Mouse (Mus musculus) kidney, postnatal 0 days (tissue): ENCODE measurements around the gene Actn4. TPM values are rescaled to one million over a fixed set of nuclear protein-coding genes. Genes with fewer than 3 reads are reported as not detected.

Experiments used
- ATAC-seq: fragments of 200-750 bp; cut with Nextera tagmentation; replicated peaks from 2 replicates; pipeline ENCODE4 v1.8.0; 2017; ENCODE audit warnings: low read depth, moderate number of reproducible peaks, moderate TSS enrichment, moderate library complexity; ENCODE audit not compliant: low FRiP score
- DNase-seq: peaks from one replicate; pipeline ENCODE4 v3.0.0-alpha.2; 2016; ENCODE audit warnings: low spot score
- H3K27ac ChIP-seq: fragments of 300-500 bp; sonication (generic); 2 replicates; pipeline ENCODE4 v1.5.1; 2014; ENCODE audit warnings: mild to moderate bottlenecking
- H3K27me3 ChIP-seq: fragments of 300-500 bp; sonication (generic); 2 replicates; pipeline ENCODE4 v1.6.1; 2014; ENCODE audit warnings: low read length, mixed read lengths; ENCODE audit not compliant: insufficient read depth
- H3K36me3 ChIP-seq: fragments of 300-500 bp; sonication (generic); 2 replicates; pipeline ENCODE4 v1.6.1; 2014; ENCODE audit warnings: low read length, mixed read lengths; ENCODE audit not compliant: insufficient read depth
- H3K4me1 ChIP-seq: fragments of 300-500 bp; sonication (generic); replicated peaks from 2 replicates; pipeline ENCODE4 v1.6.1; 2014; ENCODE audit warnings: antibody characterized with exemption, low read length, mixed read lengths; ENCODE audit not compliant: insufficient read depth
- H3K4me2 ChIP-seq: fragments of 300-500 bp; sonication (generic); 2 replicates; pipeline ENCODE4 v1.6.1; 2014; ENCODE audit warnings: mild to moderate bottlenecking, low read length, moderate library complexity, mixed read lengths
- H3K4me3 ChIP-seq: fragments of 300-500 bp; sonication (generic); replicated peaks from 2 replicates; pipeline ENCODE4 v1.5.1; 2014; ENCODE audit warnings: low read depth, low read length
- H3K9ac ChIP-seq: fragments of 300-500 bp; sonication (generic); 2 replicates; pipeline ENCODE4 v1.6.1; 2014; ENCODE audit warnings: low read depth, low read length
- H3K9me3 ChIP-seq: fragments of 300-500 bp; sonication (generic); replicated peaks from 2 replicates; pipeline ENCODE4 v1.6.1; 2016; ENCODE audit warnings: low read length, inconsistent platforms, mixed read lengths
- CTCF ChIP-seq: IDR thresholded peaks from 2 replicates; pipeline ENCODE4 v1.5.1; 2016; ENCODE audit warnings: antibody characterized with exemption, low read depth, mild to moderate bottlenecking, moderate library complexity
- WGBS: fragments of 180-500 bp; shearing (Covaris S2); extraction: QIAGEN DNeasy Blood & Tissue Kit; methylation state at CpG from one replicate; pipeline ENCODE4 v1.1.7; 2014; 5-methylcytosine and 5-hydroxymethylcytosine counted together
- polyA plus RNA-seq: library from polyadenylated mRNA; unstranded; fragments of >200 nt; fragmentation: Nextera tagmentation; extraction: Ambion mirVana; gene quantifications from 2 replicates; pipeline ENCODE4 v1.2.1, GENCODE M21; 2015

Actn4 gene
- polyA plus RNA-seq, 1 experiment from 2014 or later, result 255 TPM

DNA sequence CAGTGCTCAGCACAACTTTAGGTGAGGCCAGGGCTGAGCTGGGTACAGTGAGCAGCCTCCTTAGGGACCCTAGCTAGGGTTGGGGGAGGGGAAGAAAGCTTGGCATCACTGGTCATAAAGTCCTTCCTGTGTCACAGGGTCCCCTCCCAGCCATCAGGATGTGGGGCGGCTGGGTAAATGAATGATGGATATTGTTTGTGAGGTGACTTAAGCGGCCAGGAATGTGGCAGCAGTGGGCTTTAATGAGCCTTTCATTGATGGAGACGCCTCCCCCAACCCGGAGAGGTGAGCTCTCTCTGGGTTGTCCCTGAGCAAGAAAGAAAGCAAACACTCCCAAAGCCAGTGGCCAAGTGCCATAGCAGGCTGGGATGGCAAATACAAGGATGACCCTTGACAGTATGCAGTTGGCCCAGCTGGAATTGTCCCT is 38.3 kb downstream of the Actn4 start:
- peaks cover 56% of the 10 kb centered on the region for H3K4me1 ChIP-seq
- H3K4me3 ChIP-seq, result no peak overlapping the region
- no peaks in the 10 kb centered on the region for H3K27me3 ChIP-seq
- no peaks in the 10 kb centered on the region for H3K9me3 ChIP-seq
- peak overlapping the region; percentile 92 for H3K27ac ChIP-seq
- DNase-seq (peak; percentile 79), ATAC-seq (peak; percentile 55)
- H3K36me3 ChIP-seq, result peaks cover 5% of the 10 kb centered on the region
- no peak for TF ChIP-seq CTCF
- WGBS, result 5% methylated on average over 4 of the region's 4 CpGs
- H3K9ac ChIP-seq, result no peak overlapping the region
- peak overlapping the region; percentile 16 for H3K4me2 ChIP-seq

- H3K9ac ChIP-seq, result no peak overlapping the region
- no peaks in the 10 kb centered on the region for H3K27me3 ChIP-seq
- peaks cover 6% of the 10 kb centered on the region for H3K36me3 ChIP-seq
- H3K27ac ChIP-seq, result peak overlapping the region; percentile 92; the same call in 1 of the 2 replicates
- H3K4me1 ChIP-seq, result peaks cover 65% of the 10 kb centered on the region
- WGBS, result 73% methylated on average over 4 of the region's 4 CpGs
- H3K4me3 ChIP-seq, result no peak overlapping the region
- no peak for TF ChIP-seq CTCF
- H3K4me2 ChIP-seq, result no peak overlapping the region
- ATAC-seq, result no peak
- H3K9me3 ChIP-seq, result no peaks in the 10 kb centered on the region
- DNase-seq, result no peak
Measured at GRCm38 (mm10) chr7:28922606-28923005, 39.5 kb downstream of the Actn4 start.

DNA sequence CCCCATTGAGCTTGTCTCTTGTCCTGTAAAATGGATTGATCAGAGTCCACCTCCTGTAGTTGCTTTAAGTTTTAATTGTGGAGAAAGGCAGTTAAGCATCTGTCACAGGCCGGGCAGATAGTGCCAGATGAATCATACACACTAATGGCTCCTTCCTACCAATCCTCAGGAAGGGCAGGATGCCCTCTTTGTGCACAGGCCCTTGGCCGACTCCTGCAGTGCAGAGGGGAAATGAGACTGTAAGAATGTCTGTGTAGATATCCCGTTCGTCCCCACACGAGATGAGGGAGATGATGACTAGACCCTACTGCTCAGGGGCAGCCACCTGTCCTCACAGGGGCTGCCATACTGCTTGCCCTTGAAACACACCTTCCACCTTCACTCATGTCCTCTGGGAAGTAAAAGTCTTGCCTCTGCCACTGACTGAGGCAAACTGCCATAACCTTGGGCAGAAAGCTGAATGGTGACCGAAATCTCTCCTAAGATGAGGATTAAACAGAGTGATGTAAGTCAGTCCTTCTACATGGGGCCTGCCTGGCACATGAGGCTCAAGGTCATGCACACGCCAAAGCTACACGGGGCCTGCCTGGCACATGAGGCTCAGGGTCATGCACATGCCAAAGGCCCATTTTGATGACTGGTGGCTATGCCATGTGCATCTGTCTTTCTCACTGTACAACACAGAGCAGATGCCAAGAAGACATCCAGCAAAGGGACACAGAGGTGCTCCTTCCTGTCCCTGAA is 40.2 kb downstream of the Actn4 start:
- Histone ChIP-seq H3K9ac (no peak overlapping the region), H3K9me3 (no peaks in the 10 kb centered on the region), H3K4me3 (no peak overlapping the region), H3K4me2 (no peak overlapping the region), H3K4me1 (peaks cover 65% of the 10 kb centered on the region), H3K27me3 (no peaks in the 10 kb centered on the region), H3K36me3 (peaks cover 11% of the 10 kb centered on the region), H3K27ac (peak overlapping the region; percentile 92; the same call in 1 of the 2 replicates)
- 79% methylated on average over 8 of the region's 8 CpGs for WGBS
- ATAC-seq (no peak), DNase-seq (no peak)
- no peak for TF ChIP-seq CTCF

DNA sequence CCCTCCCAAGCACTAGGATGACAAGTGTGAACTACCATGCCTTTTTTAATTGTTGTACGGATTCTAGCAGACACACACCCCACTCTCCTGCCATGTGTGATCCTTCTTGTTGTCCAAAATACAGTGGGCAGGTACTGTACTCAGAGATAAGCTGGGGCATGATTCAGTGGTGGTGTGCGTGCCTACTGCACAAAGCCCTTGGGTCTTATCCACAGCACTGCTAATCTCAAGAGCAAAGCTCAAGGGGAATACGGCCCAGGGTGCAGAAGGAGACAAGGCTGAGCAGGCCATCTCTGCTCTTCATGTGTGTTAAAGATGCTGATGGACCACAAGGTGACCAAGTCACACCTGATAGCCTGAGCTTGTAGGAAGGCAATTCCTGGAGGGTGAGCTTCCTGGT is 41.0 kb downstream of the Actn4 start:
- no peaks in the 10 kb centered on the region for H3K9me3 ChIP-seq
- TF ChIP-seq CTCF, result no peak
- no peaks in the 10 kb centered on the region for H3K27me3 ChIP-seq
- H3K4me3 ChIP-seq, result no peak overlapping the region
- H3K9ac ChIP-seq, result no peak overlapping the region
- peaks cover 18% of the 10 kb centered on the region for H3K36me3 ChIP-seq
- no peak overlapping the region for H3K4me2 ChIP-seq
- WGBS, result 87% methylated on average over 3 of the region's 3 CpGs
- H3K27ac ChIP-seq, result no peak overlapping the region
- no peak for ATAC-seq
- DNase-seq, result no peak
- H3K4me1 ChIP-seq, result peaks cover 63% of the 10 kb centered on the region

DNA sequence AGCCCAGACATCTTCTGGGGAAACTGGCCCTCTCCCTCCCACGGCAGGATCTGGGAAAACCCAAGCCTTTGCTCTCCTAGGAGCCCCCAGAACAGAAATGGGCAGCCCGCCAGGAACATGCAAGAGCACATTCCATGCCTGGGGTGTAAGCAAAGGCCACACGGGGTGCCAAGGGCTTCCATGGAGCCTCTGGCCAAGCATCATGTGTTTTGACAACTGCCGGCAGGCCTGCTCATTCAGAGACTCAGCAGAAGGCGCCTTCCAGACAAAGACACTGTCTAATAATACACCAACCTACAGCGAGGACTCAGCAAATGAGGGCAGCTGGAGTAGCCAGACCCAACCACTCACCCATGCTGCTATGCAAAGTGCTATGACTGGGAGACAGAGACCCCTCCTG is 42.3 kb downstream of the Actn4 start:
- Histone ChIP-seq H3K9me3 (no peaks in the 10 kb centered on the region), H3K27ac (peak overlapping the region; percentile 33), H3K4me3 (no peak overlapping the region), H3K9ac (no peak overlapping the region), H3K4me2 (no peak overlapping the region), H3K36me3 (peaks cover 31% of the 10 kb centered on the region), H3K27me3 (no peaks in the 10 kb centered on the region), H3K4me1 (peaks cover 50% of the 10 kb centered on the region)
- 32% methylated on average over 6 of the region's 6 CpGs for WGBS
- peak; percentile 23; the same call in 1 of the 2 replicates for TF ChIP-seq CTCF
- DNase-seq (peak; percentile 76), ATAC-seq (peak; percentile 41)

GRCm38 (mm10) chr7:28918540-28918939 is 43.6 kb downstream of the Actn4 start:
- H3K36me3 ChIP-seq, result peaks cover 43% of the 10 kb centered on the region
- no peaks in the 10 kb centered on the region for H3K9me3 ChIP-seq
- peak overlapping the region; percentile 33 for H3K27ac ChIP-seq
- H3K4me2 ChIP-seq, result no peak overlapping the region
- TF ChIP-seq CTCF, result no peak
- no peak for DNase-seq
- no peak for ATAC-seq
- no peak overlapping the region for H3K4me3 ChIP-seq
- peaks cover 37% of the 10 kb centered on the region for H3K4me1 ChIP-seq
- H3K9ac ChIP-seq, result no peak overlapping the region
- WGBS, result 61% methylated on average over 8 of the region's 8 CpGs
- no peaks in the 10 kb centered on the region for H3K27me3 ChIP-seq
